Mouse (Mus musculus) testis, adult 2 months (tissue): ENCODE data around the gene Ttn.

Experiments used
- CTCF ChIP-seq: fragments of 200-500 bp; IDR thresholded peaks from 2 replicates; pipeline ENCODE4 v1.5.1; 2012; ENCODE audit warnings: low read depth, mild to moderate bottlenecking, inconsistent platforms, low read length, moderate library complexity; ENCODE audit not compliant: control insufficient read depth, insufficient read depth, insufficient replicate concordance
- POLR2A ChIP-seq: fragments of 200-500 bp; IDR thresholded peaks from 2 replicates; pipeline ENCODE4 v1.6.1; 2012; ENCODE audit warnings: low read depth, mild to moderate bottlenecking, inconsistent platforms, low read length, moderate library complexity; ENCODE audit not compliant: control insufficient read depth

- no peak for TF ChIP-seq CTCF
- no peak for TF ChIP-seq POLR2A
These were observed 294.2 kb downstream of the Ttn start for GRCm38 (mm10) chr2:76688162-76688561.
